Mouse (Mus musculus) MEL (cell line): ENCODE results near the gene Itgb6.

ENCODE experiments used
- BHLHE40 ChIP-seq: IDR thresholded peaks from 2 replicates; pipeline ENCODE4 v1.6.1; 2012; ENCODE audit warnings: low read depth, mild to moderate bottlenecking, inconsistent platforms, low read length, improper control_type of control experiment, borderline replicate concordance
- CHD1 ChIP-seq: IDR thresholded peaks from 2 replicates; pipeline ENCODE4 v1.6.1; 2012; ENCODE audit warnings: low read depth, mild to moderate bottlenecking, inconsistent platforms, low read length, improper control_type of control experiment
- CTCF ChIP-seq, 3 experiments: IDR thresholded peaks in 2 of 3; conservative IDR thresholded peaks in 1 of 3; 2 replicates each; pipeline ENCODE4 v1.5.1; 2011 to 2012; ENCODE audit warnings: low read length in 3 of 3, low read depth in 2 of 3, mild to moderate bottlenecking in 2 of 3, improper control_type of control experiment in 1 of 3, inconsistent platforms in 1 of 3, mixed read lengths in 1 of 3, moderate library complexity in 1 of 3; ENCODE audit not compliant: control insufficient read depth in 1 of 3, insufficient read depth in 1 of 3, poor library complexity in 1 of 3, severe bottlenecking in 1 of 3
- MAFK ChIP-seq: IDR thresholded peaks from 2 replicates; pipeline ENCODE4 v1.6.1; 2011; ENCODE audit warnings: low read depth, mild to moderate bottlenecking, low read length, improper control_type of control experiment, borderline replicate concordance
- MAX ChIP-seq: IDR thresholded peaks from 2 replicates; pipeline ENCODE4 v1.6.1; 2011; ENCODE audit warnings: low read length, improper control_type of control experiment
- MYC ChIP-seq: IDR thresholded peaks from 2 replicates; pipeline ENCODE4 v1.6.1; 2011; ENCODE audit warnings: low read depth, mild to moderate bottlenecking, low read length, improper control_type of control experiment, moderate library complexity
- NELFE ChIP-seq: IDR thresholded peaks from 2 replicates; pipeline ENCODE4 v1.6.1; 2011; ENCODE audit warnings: low read depth, low read length, improper control_type of control experiment
- NRF1 ChIP-seq: IDR thresholded peaks from 2 replicates; pipeline ENCODE4 v1.6.1; 2014; ENCODE audit warnings: low read depth, mild to moderate bottlenecking, inconsistent platforms, low read length, improper control_type of control experiment, moderate library complexity; ENCODE audit not compliant: poor library complexity, insufficient read depth, severe bottlenecking
- POLR2A ChIP-seq, 2 experiments: IDR thresholded peaks; 2 replicates each; pipeline ENCODE4 v1.6.1; 2011 to 2012; ENCODE audit warnings: low read length in 2 of 2, mild to moderate bottlenecking in 2 of 2, control low read depth in 1 of 2, improper control_type of control experiment in 1 of 2, low read depth in 1 of 2, moderate library complexity in 1 of 2; ENCODE audit not compliant: control insufficient read depth in 1 of 2, insufficient read depth in 1 of 2, poor library complexity in 1 of 2
- POLR2AphosphoS5 ChIP-seq: IDR thresholded peaks from 2 replicates; pipeline ENCODE4 v1.6.1; 2012; ENCODE audit warnings: low read depth, borderline replicate concordance, mild to moderate bottlenecking, inconsistent platforms, low read length, moderate library complexity, mixed read lengths
- RCOR1 ChIP-seq: IDR thresholded peaks from 2 replicates; pipeline ENCODE4 v1.6.1; 2012; ENCODE audit warnings: low read depth, mild to moderate bottlenecking, inconsistent platforms, low read length, improper control_type of control experiment
- USF1 ChIP-seq: IDR thresholded peaks from 2 replicates; pipeline ENCODE4 v1.6.1; 2014; ENCODE audit warnings: low read depth, mild to moderate bottlenecking, inconsistent platforms, low read length, improper control_type of control experiment, moderate library complexity
- ZC3H11A ChIP-seq: IDR thresholded peaks from 2 replicates; pipeline ENCODE4 v1.6.1; 2012; ENCODE audit warnings: low read depth, mild to moderate bottlenecking, inconsistent platforms, low read length, improper control_type of control experiment
- ZMIZ1 ChIP-seq: IDR thresholded peaks from 2 replicates; pipeline ENCODE4 v1.6.1; 2012; ENCODE audit warnings: low read depth, mild to moderate bottlenecking, inconsistent platforms, low read length, improper control_type of control experiment, moderate library complexity

DNA sequence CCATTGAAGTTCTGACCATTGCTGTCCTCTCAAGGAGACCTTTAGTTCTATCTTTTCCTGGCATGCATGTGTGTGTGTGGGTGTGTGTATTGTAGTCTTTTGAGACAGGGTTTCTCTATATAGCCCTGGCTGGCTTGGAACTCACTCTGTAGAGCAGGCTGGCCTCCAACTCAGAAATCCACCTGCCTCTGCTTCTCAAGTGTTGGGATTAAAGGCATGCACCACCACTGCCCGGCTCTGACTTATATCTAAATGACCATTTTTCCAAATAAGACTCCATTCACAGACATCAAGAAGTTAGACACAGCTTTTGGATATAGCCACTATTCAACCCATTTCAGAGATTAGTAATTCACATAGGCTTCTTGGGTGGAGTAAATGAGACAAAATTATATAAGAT, 34.3 kb downstream of the Itgb6 start:
- TF ChIP-seq NRF1 (no peak), POLR2AphosphoS5 (no peak), BHLHE40 (no peak), CTCF (IDR thresholded peaks at IDR 0.05 in 2 of 3, conservative IDR thresholded peaks at IDR 0.05 in 1 of 3; ENCODE audit: control insufficient read depth in 1 of 3, insufficient read depth in 1 of 3, low read depth in 2 of 3, low read length in 3 of 3, poor library complexity in 1 of 3, severe bottlenecking in 1 of 3) (no peak), USF1 (no peak), MAFK (no peak), POLR2A (IDR thresholded peaks at IDR 0.05; ENCODE audit: control insufficient read depth in 1 of 2, insufficient read depth in 1 of 2, low read depth in 1 of 2, low read length in 2 of 2, poor library complexity in 1 of 2) (no peak), MAX (no peak), RCOR1 (no peak), ZC3H11A (no peak), CHD1 (no peak), MYC (no peak), ZMIZ1 (no peak), NELFE (no peak)
